21 mouse cellular contexts compared by ENCODE assay signal in the genomic region with DNA sequence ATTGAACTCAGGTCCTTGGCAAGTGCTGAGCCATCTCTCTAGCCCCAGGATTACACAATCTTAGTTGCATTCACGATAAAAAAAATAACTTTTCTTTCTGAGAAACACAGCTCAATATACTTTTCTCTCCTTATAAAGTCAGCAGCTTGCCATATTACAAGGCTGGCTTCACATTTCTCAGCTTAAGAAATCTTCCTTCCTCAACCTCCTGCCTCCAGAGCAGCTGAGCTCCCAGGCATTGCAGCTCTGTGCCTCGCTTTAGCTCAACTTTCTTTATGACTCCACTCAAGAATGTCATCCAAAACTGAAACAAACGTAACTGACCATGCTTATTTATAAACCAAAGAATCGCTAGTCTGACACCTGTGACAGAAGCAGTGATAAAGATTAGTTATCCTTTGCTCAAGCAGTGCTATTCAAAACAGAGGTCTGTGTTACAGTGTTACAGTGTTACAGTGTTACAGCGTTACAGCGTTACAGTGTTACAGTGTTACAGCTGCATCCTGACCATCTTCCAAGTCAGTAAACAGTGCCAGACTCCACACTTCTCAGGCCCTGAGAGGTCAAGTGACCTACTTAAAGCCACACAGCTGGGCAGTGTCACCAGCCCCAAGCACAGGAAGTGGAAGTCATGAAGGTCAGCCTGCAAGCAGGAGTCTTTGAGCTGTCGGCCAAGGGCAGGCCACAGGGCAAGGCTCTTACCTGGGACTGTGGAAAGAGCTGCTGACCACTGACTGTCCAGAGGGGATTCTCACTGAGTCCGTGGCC.
DNase-seq lines count a peak whose midpoint lies in the region; ATAC-seq lines count a peak whose summit lies in the region.
"Had no signal": no experiment of that assay in that cellular context is flagged by ENCODE, and none has a peak within 500 bp of the region (broad histone marks: within the 10 kb centered on the region; RNA-seq: fewer than 3 reads in every experiment).

No protein-coding gene starts in this region.

- H3K27me3 ChIP-seq in heart, embryonic 14.5 days (ENCODE audit: control insufficient read depth, insufficient read depth, low read length): no peaks in the 10 kb centered on the region
- H3K27me3 ChIP-seq in lung, embryonic 16.5 days (ENCODE audit: control insufficient read depth, insufficient read depth, low read depth, low read length): no peaks in the 10 kb centered on the region
- no peaks in the 10 kb centered on the region for H3K27me3 ChIP-seq in forebrain, embryonic 11.5 days (ENCODE audit: control insufficient read depth, insufficient read depth, low read length)
- H3K27me3 ChIP-seq: heart, embryonic 15.5 days had no signal

- no peak overlapping the region for H3K9ac ChIP-seq in heart, embryonic 14.5 days (ENCODE audit: low read length)
- H3K9ac ChIP-seq in lung, embryonic 16.5 days (ENCODE audit: low read length): no peak overlapping the region
- H3K9ac ChIP-seq in forebrain, embryonic 11.5 days (ENCODE audit: low read length): no peak overlapping the region
- H3K9ac ChIP-seq: heart, embryonic 15.5 days; hindbrain, embryonic 14.5 days had no signal

- peaks cover 77% of the 10 kb centered on the region for H3K36me3 ChIP-seq in heart, embryonic 14.5 days (ENCODE audit: control insufficient read depth, insufficient read depth, low read length)
- H3K36me3 ChIP-seq in lung, embryonic 16.5 days (ENCODE audit: control insufficient read depth, insufficient read depth, low read length): no peaks in the 10 kb centered on the region
- H3K36me3 ChIP-seq in forebrain, embryonic 11.5 days (ENCODE audit: control insufficient read depth, insufficient read depth, low read length): no peaks in the 10 kb centered on the region
- H3K36me3 ChIP-seq: embryonic facial prominence, embryonic 10.5 days; hindbrain, embryonic 10.5 days had no signal

- H3K4me3 ChIP-seq in heart, embryonic 14.5 days (ENCODE audit: control insufficient read depth in 1 of 2, insufficient read depth in 1 of 2, low read depth in 1 of 2, low read length in 2 of 2): no peak overlapping the region
- no peak overlapping the region for H3K4me3 ChIP-seq in lung, embryonic 16.5 days (ENCODE audit: low read length)
- H3K4me3 ChIP-seq in forebrain, embryonic 11.5 days (ENCODE audit: low read depth, low read length): no peak overlapping the region
- H3K4me3 ChIP-seq: embryonic facial prominence, embryonic 10.5 days; heart, embryonic 10.5 days; heart, embryonic 15.5 days; hindbrain, embryonic 10.5 days had no signal

- WGBS in heart, embryonic 14.5 days: 63% methylated on average over 8 of the region's 8 CpGs
- WGBS in lung, embryonic 16.5 days: 32% methylated on average over 8 of the region's 8 CpGs
- WGBS in forebrain, embryonic 11.5 days: 79% methylated on average over 8 of the region's 8 CpGs

- H3K27ac ChIP-seq in heart, embryonic 14.5 days (replicated peaks in 1 of 2; ENCODE audit: control insufficient read depth in 1 of 2, insufficient read depth in 1 of 2, low read depth in 2 of 2, low read length in 2 of 2): no peak overlapping the region
- no peak overlapping the region for H3K27ac ChIP-seq in lung, embryonic 16.5 days (ENCODE audit: low read length)
- H3K27ac ChIP-seq in forebrain, embryonic 11.5 days (ENCODE audit: low read depth, low read length): no peak overlapping the region
- H3K27ac ChIP-seq: embryonic facial prominence, embryonic 10.5 days; heart, embryonic 10.5 days; heart, embryonic 15.5 days; hindbrain, embryonic 10.5 days; hindbrain, embryonic 14.5 days had no signal

- peaks cover 0 to 7% of the 10 kb centered on the region in 2 experiments; a peak in 2 of 4 replicates for H3K4me1 ChIP-seq in heart, embryonic 14.5 days (ENCODE audit: control insufficient read depth in 2 of 2, insufficient read depth in 2 of 2, low read length in 2 of 2)
- H3K4me1 ChIP-seq in lung, embryonic 16.5 days (replicated peaks; ENCODE audit: control insufficient read depth, insufficient read depth, low read length): no peaks in the 10 kb centered on the region
- H3K4me1 ChIP-seq in forebrain, embryonic 11.5 days (replicated peaks; ENCODE audit: control insufficient read depth, insufficient read depth, low read length): no peaks in the 10 kb centered on the region

- H3K4me2 ChIP-seq in heart, embryonic 14.5 days (ENCODE audit: low read length): no peak overlapping the region
- no peak overlapping the region for H3K4me2 ChIP-seq in lung, embryonic 16.5 days (ENCODE audit: low read depth, low read length)
- no peak overlapping the region for H3K4me2 ChIP-seq in forebrain, embryonic 11.5 days (ENCODE audit: low read depth, low read length, severe bottlenecking)
- H3K4me2 ChIP-seq: heart, embryonic 15.5 days; hindbrain, embryonic 14.5 days had no signal

- intact Hi-C loops in heart, postnatal 25 days (cut with DNase I): no loop called here

- 0 out of 2 replicates have a peak, but pooled peaks have one; percentile 18 for ATAC-seq in heart, embryonic 14.5 days (ENCODE audit: insufficient number of reproducible peaks, insufficient read depth, low FRiP score, low read depth)
- ATAC-seq in lung, embryonic 16.5 days (ENCODE audit: low read depth): peak; percentile 67; the same call in 1 of the 2 replicates
- ATAC-seq in forebrain, embryonic 11.5 days (replicated peaks; ENCODE audit: low FRiP score): no peak
- ATAC-seq: forebrain, embryonic 14.5 days had no signal

- DNase-seq in heart, postnatal 25 days (ENCODE audit: low spot score): no peak
- DNase-seq in lung, adult 18-20 months: no peak
- peak; percentile 30 for DNase-seq in lung, postnatal 14 days
- no peak for DNase-seq in natural killer cell, adult 2 months (ENCODE audit: low spot score in 2 of 2)
- no peak for DNase-seq in forebrain, embryonic 11.5 days (ENCODE audit: low spot score)
- DNase-seq: adrenal gland, adult 2 months; adrenal gland, postnatal 25 days; cerebellum, adult 18-20 months; cerebellum, adult 9-11 months; cerebellum, postnatal 36 days; gastrocnemius, postnatal 10 days; heart, adult 18-20 months; heart, postnatal 14 days had no signal

- H3K9me3 ChIP-seq in heart, embryonic 14.5 days (ENCODE audit: control insufficient read depth, low read length): no peaks in the 10 kb centered on the region; the same call in 1 of the 2 replicates
- H3K9me3 ChIP-seq in lung, embryonic 16.5 days (ENCODE audit: control insufficient read depth, low read length): no peaks in the 10 kb centered on the region
- no peaks in the 10 kb centered on the region for H3K9me3 ChIP-seq in forebrain, embryonic 11.5 days (ENCODE audit: control insufficient read depth, low read length)
- H3K9me3 ChIP-seq: embryonic facial prominence, embryonic 10.5 days; heart, embryonic 10.5 days; heart, embryonic 15.5 days; hindbrain, embryonic 10.5 days had no signal
